In the genomic region with DNA sequence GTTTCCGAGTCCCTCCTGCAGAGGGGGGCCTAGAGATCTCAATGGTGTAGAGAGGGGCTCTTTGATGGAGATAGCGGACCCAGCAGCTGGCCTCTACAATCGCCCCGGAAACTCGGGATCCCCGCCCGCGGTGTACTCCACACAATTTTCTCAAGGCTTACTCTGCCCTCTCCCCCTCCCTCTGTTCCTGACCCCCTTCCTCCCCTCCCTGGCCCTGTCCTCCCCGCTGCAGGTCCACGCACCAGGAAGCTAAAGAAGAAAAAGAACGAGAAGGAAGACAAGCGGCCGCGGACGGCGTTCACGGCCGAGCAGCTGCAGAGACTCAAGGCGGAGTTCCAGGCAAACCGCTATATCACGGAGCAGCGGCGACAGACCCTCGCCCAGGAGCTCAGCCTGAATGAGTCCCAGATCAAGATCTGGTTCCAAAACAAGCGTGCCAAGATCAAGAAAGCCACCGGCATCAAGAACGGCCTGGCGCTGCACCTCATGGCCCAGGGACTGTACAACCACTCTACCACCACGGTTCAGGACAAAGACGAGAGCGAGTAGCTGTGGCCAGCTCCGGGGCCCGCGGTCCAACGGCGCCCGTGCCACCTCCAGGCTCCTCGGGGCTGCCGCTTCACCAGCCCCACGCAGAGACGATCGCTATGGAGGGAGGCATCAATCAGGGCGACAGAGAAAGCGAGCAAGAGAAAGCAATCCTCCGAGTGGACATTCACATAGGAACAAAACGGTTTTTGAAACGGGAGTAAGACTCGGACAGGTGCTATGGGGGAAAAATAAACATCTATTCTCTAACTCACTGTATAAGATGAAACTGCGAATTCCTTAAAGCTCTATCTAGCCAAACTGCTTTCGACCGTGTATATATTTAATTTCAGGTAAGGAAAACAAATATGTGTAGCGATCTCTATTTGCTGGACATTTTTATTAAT, we compare ENCODE assay signal across 9 mouse cellular contexts. TPM values are rescaled to one million over a fixed set of nuclear protein-coding genes. Genes with fewer than 3 reads are reported as not detected.
DNase-seq lines count a peak whose midpoint lies in the region; ATAC-seq lines count a peak whose summit lies in the region.
"Had no signal": no experiment of that assay in that cellular context is flagged by ENCODE, and none has a peak within 500 bp of the region (broad histone marks: within the 10 kb centered on the region; RNA-seq: fewer than 3 reads in every experiment).

No protein-coding gene starts in this region.

- no peaks in the 10 kb centered on the region for H3K36me3 ChIP-seq in forebrain, embryonic 10.5 days (replicated peaks)
- no peaks in the 10 kb centered on the region for H3K36me3 ChIP-seq in forebrain, embryonic 11.5 days (ENCODE audit: control insufficient read depth, insufficient read depth, low read length)
- no peaks in the 10 kb centered on the region for H3K36me3 ChIP-seq in heart, embryonic 15.5 days
- H3K36me3 ChIP-seq in limb, embryonic 15.5 days = no peaks in the 10 kb centered on the region

- peak; percentile 65 for DNase-seq in forebrain, embryonic 10.5 days (ENCODE audit: extremely low spot score, low spot score)
- DNase-seq in forebrain, embryonic 11.5 days (ENCODE audit: low spot score) = no peak
- DNase-seq in NIH3T3 (ENCODE audit: low read depth) = peak; percentile 63
- DNase-seq in natural killer cell, adult 2 months (ENCODE audit: low spot score in 2 of 2) = no peak

- H3K4me1 ChIP-seq in forebrain, embryonic 10.5 days = peaks cover 30% of the 10 kb centered on the region
- H3K4me1 ChIP-seq in forebrain, embryonic 11.5 days (replicated peaks; ENCODE audit: control insufficient read depth, insufficient read depth, low read length) = peaks cover 11% of the 10 kb centered on the region
- peaks cover 28% of the 10 kb centered on the region for H3K4me1 ChIP-seq in heart, embryonic 15.5 days (replicated peaks)
- peaks cover 25% of the 10 kb centered on the region for H3K4me1 ChIP-seq in limb, embryonic 15.5 days

- H3K4me2 ChIP-seq in forebrain, embryonic 11.5 days (ENCODE audit: low read depth, low read length, severe bottlenecking) = no peak overlapping the region
- peak overlapping the region; percentile 51 for H3K4me2 ChIP-seq in heart, embryonic 15.5 days
- H3K4me2 ChIP-seq in limb, embryonic 15.5 days = peak overlapping the region; percentile 43

- ATAC-seq in forebrain, embryonic 11.5 days (replicated peaks; ENCODE audit: low FRiP score) = no peak
- ATAC-seq in heart, embryonic 15.5 days (replicated peaks; ENCODE audit: insufficient number of reproducible peaks, insufficient read depth, low FRiP score, low read depth) = no peak
- ATAC-seq in limb, embryonic 15.5 days (ENCODE audit: insufficient number of reproducible peaks, low FRiP score, low TSS enrichment, low read depth) = no peak; the same call in 1 of the 2 replicates
- ATAC-seq in erythroblast, adult 5-6 weeks (replicated peaks; ENCODE audit: low FRiP score, poor library complexity, severe bottlenecking) = no peak
- ATAC-seq in cerebellum, adult (ENCODE audit: insufficient number of reproducible peaks, low FRiP score, low TSS enrichment) = no peak

- H3K9ac ChIP-seq in forebrain, embryonic 11.5 days (ENCODE audit: low read length) = no peak overlapping the region
- H3K9ac ChIP-seq in heart, embryonic 15.5 days = no peak overlapping the region
- 0 out of 2 replicates have a peak overlapping the region, but pooled peaks have one; percentile 28 for H3K9ac ChIP-seq in limb, embryonic 15.5 days

- H3K9me3 ChIP-seq in forebrain, embryonic 10.5 days = no peaks in the 10 kb centered on the region
- H3K9me3 ChIP-seq in forebrain, embryonic 11.5 days (ENCODE audit: control insufficient read depth, low read length) = no peaks in the 10 kb centered on the region
- H3K9me3 ChIP-seq in heart, embryonic 15.5 days (replicated peaks) = no peaks in the 10 kb centered on the region
- H3K9me3 ChIP-seq in limb, embryonic 15.5 days = no peaks in the 10 kb centered on the region

- peaks cover 100% of the 10 kb centered on the region for H3K27me3 ChIP-seq in forebrain, embryonic 10.5 days (ENCODE audit: poor library complexity, severe bottlenecking)
- peaks cover 90% of the 10 kb centered on the region for H3K27me3 ChIP-seq in forebrain, embryonic 11.5 days (ENCODE audit: control insufficient read depth, insufficient read depth, low read length)
- peaks cover 95% of the 10 kb centered on the region for H3K27me3 ChIP-seq in heart, embryonic 15.5 days
- peaks cover 87% of the 10 kb centered on the region for H3K27me3 ChIP-seq in limb, embryonic 15.5 days

- WGBS in forebrain, embryonic 10.5 days = under 1% methylated on average over 52 of the region's 52 CpGs
- WGBS in forebrain, embryonic 11.5 days = under 1% methylated on average over 52 of the region's 52 CpGs
- 1% methylated on average over 50 of the region's 52 CpGs for WGBS in heart, embryonic 15.5 days
- 9% methylated on average over 50 of the region's 52 CpGs for WGBS in limb, embryonic 15.5 days

- H3K27ac ChIP-seq in forebrain, embryonic 10.5 days = no peak overlapping the region
- no peak overlapping the region for H3K27ac ChIP-seq in forebrain, embryonic 11.5 days (ENCODE audit: low read depth, low read length)
- H3K27ac ChIP-seq in heart, embryonic 15.5 days = no peak overlapping the region
- H3K27ac ChIP-seq in limb, embryonic 15.5 days = no peak overlapping the region

- H3K4me3 ChIP-seq in forebrain, embryonic 10.5 days = peak overlapping the region; percentile 27; the same call in 1 of the 2 replicates
- no peak overlapping the region for H3K4me3 ChIP-seq in forebrain, embryonic 11.5 days (ENCODE audit: low read depth, low read length)
- peak overlapping the region; percentile 32 for H3K4me3 ChIP-seq in heart, embryonic 15.5 days
- peak overlapping the region; percentile 29 for H3K4me3 ChIP-seq in limb, embryonic 15.5 days

RNA-seq across cellular contexts. Expression of a gene that starts 4.7 kb away (rescaled TPM):
- 0.10 TPM in 2 replicates for polyA plus RNA-seq in forebrain, embryonic 10.5 days (2016; fragmentation: Nextera tagmentation; extraction: Ambion mirVana)
- 1.1 TPM in 2 replicates for polyA plus RNA-seq in forebrain, embryonic 11.5 days (2014; fragmentation: Nextera tagmentation; extraction: Ambion mirVana)
- not detected in 2 replicates for polyA plus RNA-seq in heart, embryonic 15.5 days (2015; fragmentation: Nextera tagmentation; extraction: Ambion mirVana)
- polyA plus RNA-seq in limb, embryonic 15.5 days (2015; fragmentation: Nextera tagmentation; extraction: Ambion mirVana) = 4.2 and 4.5 TPM in 2 replicates
- not detected in 2 replicates for total RNA-seq in erythroblast, adult 5-6 weeks (2015; ENCODE audit: low replicate concordance)
- total RNA-seq in erythroblast, adult 5-6 weeks (2017; ENCODE audit: low replicate concordance) = not detected in 2 replicates
- total RNA-seq: heart, adult 18-20 months had no signal

Comparison
In these comparisons a context has a peak if more than half of its experiments do, and no peak if none do; other contexts are left out.
1. DNase-seq: peak in forebrain, embryonic 10.5 days (single experiment) and NIH3T3 (single experiment); none in forebrain, embryonic 11.5 days (single experiment) and natural killer cell, adult 2 months (0 of 2).